Mouse (Mus musculus): ENCODE measurements around the gene Usp28. TPM values are rescaled to one million over a fixed set of nuclear protein-coding genes. Genes with fewer than 3 reads are reported as not detected.
"Not testable (repeated sequence)": the region's sequence is repeated elsewhere in the genome, so short reads cannot be mapped to it uniquely, and the experiment has no call there.

The Usp28 gene
- polyA plus RNA-seq (2015; fragmentation: Nextera tagmentation; extraction: Ambion mirVana): 33.5 and 33.8 TPM in 2 replicates

DNA sequence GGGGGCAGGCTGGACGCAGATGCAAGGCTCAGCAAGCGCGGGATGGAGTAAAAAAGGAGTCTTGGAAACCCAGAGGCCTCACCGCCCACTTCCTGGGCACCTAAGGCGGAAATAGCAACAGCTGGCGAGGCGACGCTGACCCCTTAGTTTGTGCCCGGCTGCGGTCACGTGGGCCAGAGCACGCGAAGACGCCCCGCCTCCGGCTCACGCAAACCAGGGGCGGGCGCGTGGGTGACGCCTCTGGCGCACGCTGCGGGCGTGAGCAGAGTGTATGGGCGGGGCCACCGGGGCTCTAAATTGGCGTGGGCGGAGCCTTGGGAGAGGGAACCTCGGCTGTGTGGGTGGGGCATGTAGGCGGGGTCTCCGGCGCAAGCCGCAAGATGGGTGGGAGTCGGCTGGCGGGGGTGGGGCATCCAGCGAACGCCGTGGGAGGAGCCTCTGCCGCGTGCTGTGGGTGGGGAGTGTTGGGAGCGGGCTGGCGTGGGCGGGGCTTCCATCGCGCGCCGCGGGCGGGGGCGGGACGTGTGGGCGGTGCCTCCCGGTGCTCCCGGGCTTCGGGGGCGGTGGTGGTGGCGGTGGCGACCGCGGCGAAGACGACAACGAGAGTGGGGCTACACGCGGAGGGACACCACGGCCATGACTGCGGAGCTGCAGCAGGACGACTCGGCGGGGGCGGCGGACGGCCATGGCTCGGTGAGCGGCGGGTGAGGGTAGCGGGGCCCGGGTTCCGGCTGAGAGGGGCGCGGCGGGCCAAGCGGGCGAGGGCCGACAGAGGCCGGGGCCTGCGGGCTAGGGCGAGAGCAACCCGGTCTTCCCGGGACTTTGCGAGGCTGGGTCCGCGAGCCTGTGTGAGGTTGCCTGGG is at the start of gene Usp28:
Usp28 (plus strand) TSS at position 531 of the 863 bp plus-strand sequence.
- peak within 1 kb of the TSS; percentile 89 for H3K27ac ChIP-seq (replicated peaks)

DNA sequence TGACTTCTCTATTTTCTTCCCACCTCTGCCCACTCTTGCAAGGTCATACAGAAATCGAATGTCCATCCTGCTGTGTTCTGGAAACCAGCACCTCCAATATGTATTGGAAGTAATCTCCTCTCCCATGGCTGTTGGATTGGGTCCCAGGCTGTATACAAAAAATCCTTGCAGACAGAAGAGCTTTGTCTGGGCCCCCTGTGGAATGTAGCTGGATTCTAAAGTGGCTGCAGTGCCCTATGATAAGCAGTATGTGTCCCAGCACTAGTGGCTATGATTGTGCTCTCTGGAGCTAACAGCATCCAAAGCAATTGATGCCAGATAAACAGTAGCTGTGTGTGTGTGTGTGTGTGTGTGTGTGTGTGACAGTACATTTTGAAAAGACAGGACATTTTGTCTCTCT is 42.8 kb upstream of the Usp28 start:
- no peak overlapping the region for H3K9ac ChIP-seq (replicated peaks)

More for the DNA sequence above, at the start of gene Usp28:
- peak within 1 kb of the TSS; percentile 92 for H3K4me3 ChIP-seq
- no peaks in the 10 kb centered on the region for H3K27me3 ChIP-seq
- ATAC-seq (replicated peaks): peak; percentile 91
- peaks cover 30% of the 10 kb centered on the region for H3K4me1 ChIP-seq
- no peaks in the 10 kb centered on the region for H3K9me3 ChIP-seq
- peak within 1 kb of the TSS; percentile 78 for H3K9ac ChIP-seq (replicated peaks)
- no peaks in the 10 kb centered on the region for H3K36me3 ChIP-seq
- WGBS: under 1% methylated on average over 88 of the region's 94 CpGs
- peak within 1 kb of the TSS; percentile 88 for H3K4me2 ChIP-seq (replicated peaks)

GRCm38 (mm10) chr9:48947565-48947964 is 37.6 kb upstream of the Usp28 start:
- 85% methylated on average over 4 of the region's 4 CpGs for WGBS
- no peak for ATAC-seq (replicated peaks)
- no peak overlapping the region for H3K9ac ChIP-seq (replicated peaks)
- H3K4me3 ChIP-seq: no peak overlapping the region
- no peaks in the 10 kb centered on the region for H3K9me3 ChIP-seq
- no peaks in the 10 kb centered on the region for H3K36me3 ChIP-seq
- no peak overlapping the region for H3K27ac ChIP-seq (replicated peaks)
- H3K4me1 ChIP-seq: 0 out of 2 replicates have a peak, but pooled peaks cover 2% of the 10 kb centered on the region
- H3K4me2 ChIP-seq (replicated peaks): no peak overlapping the region
- H3K27me3 ChIP-seq: no peaks in the 10 kb centered on the region

More for the DNA sequence above, 42.8 kb upstream of the Usp28 start:
- Histone ChIP-seq H3K9me3 (no peaks in the 10 kb centered on the region), H3K4me3 (no peak overlapping the region), H3K36me3 (no peaks in the 10 kb centered on the region), H3K4me1 (0 out of 2 replicates have a peak, but pooled peaks cover 4% of the 10 kb centered on the region), H3K4me2 (replicated peaks) (no peak overlapping the region), H3K27ac (replicated peaks) (no peak overlapping the region), H3K27me3 (no peaks in the 10 kb centered on the region)
- ATAC-seq (replicated peaks): no peak
- WGBS: 54% methylated on average over 1 of the region's 1 CpGs

DNA sequence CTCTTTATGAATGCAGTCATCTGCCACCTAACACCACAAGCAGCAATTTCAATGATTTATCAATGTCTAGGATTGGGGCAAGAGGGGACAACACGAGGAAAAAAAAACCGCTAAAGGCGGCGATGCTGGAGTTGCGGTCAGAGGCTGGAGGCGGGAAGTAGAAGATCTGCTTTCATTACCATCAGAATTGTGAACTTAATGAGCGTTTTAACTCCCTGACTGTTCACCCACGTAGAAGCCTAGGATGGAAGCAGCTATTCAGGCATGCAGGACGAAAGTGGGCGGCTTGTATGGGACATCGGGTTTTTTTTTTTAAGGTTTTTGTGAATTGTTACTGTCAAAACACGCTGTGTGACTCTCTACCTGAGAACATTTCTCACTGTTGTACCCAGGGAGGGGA is 23.9 kb upstream of the Usp28 start:
- H3K4me1 ChIP-seq: peaks cover 11% of the 10 kb centered on the region; the same call in 1 of the 2 replicates
- no peak for ATAC-seq (replicated peaks)
- H3K4me2 ChIP-seq (replicated peaks): no peak overlapping the region
- no peaks in the 10 kb centered on the region for H3K36me3 ChIP-seq
- peaks cover 15% of the 10 kb centered on the region for H3K27me3 ChIP-seq
- WGBS: 17% methylated on average over 12 of the region's 12 CpGs
- no peaks in the 10 kb centered on the region for H3K9me3 ChIP-seq
- no peak overlapping the region for H3K9ac ChIP-seq (replicated peaks)
- no peak overlapping the region for H3K4me3 ChIP-seq
- H3K27ac ChIP-seq (replicated peaks): no peak overlapping the region

DNA sequence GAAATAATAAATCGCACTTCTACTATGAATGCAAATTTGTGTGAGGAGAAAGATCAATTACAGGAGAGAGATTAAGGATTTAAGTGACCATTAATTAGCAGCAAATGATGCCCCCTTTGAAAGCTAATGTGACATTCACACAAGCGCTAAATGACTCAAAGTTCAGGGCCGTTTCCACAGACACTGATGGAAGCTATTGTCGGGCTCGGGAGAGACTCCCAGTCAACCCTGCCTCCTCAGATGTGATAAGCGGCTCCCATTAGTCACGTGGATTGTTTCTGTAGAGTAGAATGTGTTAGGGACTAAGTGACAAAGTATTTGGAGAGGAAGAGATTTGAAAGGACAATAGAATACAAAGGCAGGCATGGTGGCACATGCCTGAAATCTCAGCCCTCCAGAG is 23.0 kb upstream of the Usp28 start:
- WGBS: 10% methylated on average over 7 of the region's 7 CpGs

GRCm38 (mm10) chr9:48964587-48965040 is 20.6 kb upstream of the Usp28 start, which contains the start of gene Htr3b:
Htr3b (minus strand) TSS chr9:48964990.
- whole genome bisulfite sequencing: 77% methylated on average over 7 of the region's 7 CpGs

More for the DNA sequence above, 23.0 kb upstream of the Usp28 start:
- no peak overlapping the region for H3K4me2 ChIP-seq (replicated peaks)
- peaks cover 15% of the 10 kb centered on the region for H3K27me3 ChIP-seq
- H3K27ac ChIP-seq (replicated peaks): no peak overlapping the region
- no peak overlapping the region for H3K4me3 ChIP-seq
- no peak for ATAC-seq (replicated peaks)
- H3K9ac ChIP-seq (replicated peaks): no peak overlapping the region
- H3K9me3 ChIP-seq: no peaks in the 10 kb centered on the region
- H3K36me3 ChIP-seq: no peaks in the 10 kb centered on the region
- H3K4me1 ChIP-seq: peaks cover 11% of the 10 kb centered on the region; the same call in 1 of the 2 replicates

DNA sequence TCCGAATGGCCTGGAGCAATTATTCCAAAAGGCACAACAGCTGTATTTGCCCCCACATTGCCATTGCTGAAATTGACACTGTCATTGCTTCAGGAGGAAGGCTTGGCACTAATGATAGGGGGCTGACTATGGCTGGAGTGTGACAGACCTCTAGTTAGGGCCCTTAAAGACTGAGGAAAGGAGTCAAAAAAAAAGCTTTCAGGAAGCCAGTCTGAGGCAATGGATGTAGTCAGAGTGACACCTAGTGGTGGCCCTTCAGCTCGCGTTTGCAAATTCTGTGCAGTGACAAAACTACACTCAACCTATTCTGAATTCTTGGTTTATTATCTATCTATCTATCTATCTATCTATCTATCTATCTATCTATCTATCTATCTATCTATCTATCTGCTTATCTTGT is 12.7 kb upstream of the Usp28 start:
- Histone ChIP-seq H3K4me2 (replicated peaks) (no peak overlapping the region), H3K4me1 (no peaks in the 10 kb centered on the region), H3K4me3 (no peak overlapping the region), H3K9ac (replicated peaks) (no peak overlapping the region), H3K36me3 (no peaks in the 10 kb centered on the region), H3K27me3 (no peaks in the 10 kb centered on the region), H3K9me3 (no peaks in the 10 kb centered on the region), H3K27ac (replicated peaks) (no peak overlapping the region)
- 28% methylated on average over 3 of the region's 3 CpGs for WGBS
- ATAC-seq (replicated peaks): 0 out of 2 replicates have a peak, but pooled peaks have one; percentile 46

More at GRCm38 (mm10) chr9:48964587-48965040, 20.6 kb upstream of the Usp28 start, which contains the start of gene Htr3b:
- H3K27ac ChIP-seq (replicated peaks): no peak within 1 kb of the TSS
- no peak within 1 kb of the TSS for H3K4me2 ChIP-seq (replicated peaks)
- H3K4me1 ChIP-seq: peaks cover 11% of the 10 kb centered on the region; the same call in 1 of the 2 replicates
- no peaks in the 10 kb centered on the region for H3K36me3 ChIP-seq
- H3K27me3 ChIP-seq: peaks cover 15% of the 10 kb centered on the region
- ATAC-seq (replicated peaks): no peak
- H3K9me3 ChIP-seq: no peaks in the 10 kb centered on the region
- no peak within 1 kb of the TSS for H3K9ac ChIP-seq (replicated peaks)
- H3K4me3 ChIP-seq: no peak within 1 kb of the TSS

DNA sequence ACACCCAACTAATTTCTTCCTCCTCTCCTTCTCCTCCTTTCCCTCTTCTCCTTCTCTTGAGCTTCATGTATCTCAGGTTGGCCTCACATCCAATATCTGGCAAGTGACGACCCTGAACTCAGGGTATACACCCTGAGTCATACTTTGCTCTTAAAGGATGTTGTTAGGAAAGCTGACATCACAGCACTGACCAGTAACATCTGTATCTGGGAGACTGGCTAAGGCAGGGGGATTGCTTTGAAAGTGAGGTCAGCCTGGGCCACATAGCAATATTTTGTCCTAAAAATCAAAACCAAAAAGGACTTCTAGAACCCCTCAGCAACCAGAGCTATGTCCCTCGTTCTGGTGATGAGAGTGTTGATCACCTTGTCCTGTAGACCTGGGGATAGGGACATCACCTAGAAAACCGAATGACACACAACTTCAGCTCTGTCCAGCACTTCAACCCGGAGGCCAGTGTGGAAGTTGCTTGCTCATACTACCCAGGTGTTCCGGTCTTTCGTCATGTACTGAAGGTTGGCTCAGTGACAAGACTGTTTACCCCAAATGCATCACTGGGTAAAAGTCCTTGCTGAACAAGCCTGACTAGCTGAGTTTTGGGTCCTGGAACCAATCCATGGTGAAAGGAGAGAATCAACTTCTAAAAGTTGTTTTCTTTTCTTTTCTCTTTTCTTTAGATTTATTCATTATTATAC is 8.4 kb upstream of the Usp28 start:
- ATAC-seq (replicated peaks): no peak
- Histone ChIP-seq H3K27ac (replicated peaks) (no peak overlapping the region), H3K27me3 (no peaks in the 10 kb centered on the region), H3K4me1 (no peaks in the 10 kb centered on the region), H3K4me3 (no peak overlapping the region), H3K9ac (replicated peaks) (no peak overlapping the region), H3K9me3 (no peaks in the 10 kb centered on the region), H3K4me2 (replicated peaks) (no peak overlapping the region), H3K36me3 (no peaks in the 10 kb centered on the region)
- WGBS: 89% methylated on average over 6 of the region's 6 CpGs

GRCm38 (mm10) chr9:48980371-48980770 is 4.8 kb upstream of the Usp28 start:
- 78% methylated on average over 5 of the region's 5 CpGs for WGBS
- no peak for ATAC-seq (replicated peaks)
- Histone ChIP-seq H3K4me2 (replicated peaks) (no peak overlapping the region), H3K9me3 (no peaks in the 10 kb centered on the region), H3K4me1 (peaks cover 9% of the 10 kb centered on the region), H3K4me3 (no peak overlapping the region), H3K9ac (replicated peaks) (no peak overlapping the region), H3K27ac (replicated peaks) (no peak overlapping the region), H3K36me3 (no peaks in the 10 kb centered on the region), H3K27me3 (no peaks in the 10 kb centered on the region)

- Histone ChIP-seq H3K9ac (replicated peaks) (no peak overlapping the region), H3K4me2 (replicated peaks) (no peak overlapping the region), H3K4me1 (peaks cover 10% of the 10 kb centered on the region), H3K9me3 (no peaks in the 10 kb centered on the region), H3K27ac (replicated peaks) (no peak overlapping the region), H3K27me3 (no peaks in the 10 kb centered on the region), H3K36me3 (no peaks in the 10 kb centered on the region), H3K4me3 (no peak overlapping the region)
- 80% methylated on average over 3 of the region's 3 CpGs for WGBS
- ATAC-seq (replicated peaks): no peak
Observed at GRCm38 (mm10) chr9:48980781-48981180, 4.4 kb upstream of the Usp28 start.

GRCm38 (mm10) chr9:48981827-48982226 is 3.3 kb upstream of the Usp28 start:
- Histone ChIP-seq H3K4me1 (peaks cover 21% of the 10 kb centered on the region), H3K27ac (replicated peaks) (no peak overlapping the region), H3K9ac (replicated peaks) (no peak overlapping the region), H3K4me2 (replicated peaks) (no peak overlapping the region), H3K36me3 (no peaks in the 10 kb centered on the region), H3K4me3 (no peak overlapping the region), H3K9me3 (no peaks in the 10 kb centered on the region), H3K27me3 (no peaks in the 10 kb centered on the region)
- ATAC-seq (replicated peaks): no peak

- H3K36me3 ChIP-seq: not testable (repeated sequence)
Observed at GRCm38 (mm10) chr9:48983801-48984200, 1.4 kb upstream of the Usp28 start.

More at GRCm38 (mm10) chr9:48983801-48984200, 1.4 kb upstream of the Usp28 start:
- not testable (repeated sequence) for H3K27me3 ChIP-seq; H3K27ac ChIP-seq (replicated peaks); H3K9me3 ChIP-seq; H3K9ac ChIP-seq (replicated peaks); H3K4me3 ChIP-seq; ATAC-seq (replicated peaks); H3K4me2 ChIP-seq (replicated peaks)
- H3K4me1 ChIP-seq: peaks cover 30% of the 10 kb centered on the region
- 93% methylated on average over 6 of the region's 6 CpGs for WGBS

Data from forebrain, embryonic 15.5 days (tissue).